Mouse (Mus musculus) heart, adult 8-10 months (tissue): Measurements from ENCODE around the gene Slc43a2. TPM values are rescaled to one million over a fixed set of nuclear protein-coding genes. Genes with fewer than 3 reads are reported as not detected.

Experiments used
- DNase-seq: peaks from one replicate; pipeline ENCODE4 v3.0.0; 2022; ENCODE audit warnings: low spot score
- total RNA-seq, 4 experiments: library from RNA; stranded (reverse); gene quantifications; 2 replicates each; pipeline ENCODE4 v1.2.4; 2022

The Slc43a2 gene
- total RNA-seq, 4 experiments from 2014 or later: 13.2 to 22.8 (median 20.1) TPM

- DNase-seq: no peak
Measured at GRCm38 (mm10) chr11:75529771-75530170, 1.7 kb upstream of the Slc43a2 start.

GRCm38 (mm10) chr11:75530325-75530724, 1.2 kb upstream of the Slc43a2 start:
- DNase-seq: peak; percentile 97

- DNase-seq: no peak
Measured at GRCm38 (mm10) chr11:75530845-75531373, 585 bp upstream of the Slc43a2 start.

GRCm38 (mm10) chr11:75532340-75533277, 1.1 kb downstream of the Slc43a2 start:
- DNase-seq: no peak

GRCm38 (mm10) chr11:75533314-75534015, 2.0 kb downstream of the Slc43a2 start:
- no peak for DNase-seq

- no peak for DNase-seq
Measured at GRCm38 (mm10) chr11:75534286-75535033, 3.0 kb downstream of the Slc43a2 start.

- DNase-seq: no peak
Measured at GRCm38 (mm10) chr11:75535106-75535795, 3.8 kb downstream of the Slc43a2 start.

GRCm38 (mm10) chr11:75536255-75537024, 4.9 kb downstream of the Slc43a2 start:
- no peak for DNase-seq

GRCm38 (mm10) chr11:75537025-75537414, 5.5 kb downstream of the Slc43a2 start:
- no peak for DNase-seq

GRCm38 (mm10) chr11:75537491-75538183, 6.1 kb downstream of the Slc43a2 start:
- no peak for DNase-seq

- DNase-seq: no peak
Measured at GRCm38 (mm10) chr11:75538184-75538969, 6.9 kb downstream of the Slc43a2 start.

GRCm38 (mm10) chr11:75538970-75539299, 7.4 kb downstream of the Slc43a2 start:
- DNase-seq: no peak

- no peak for DNase-seq
Measured at GRCm38 (mm10) chr11:75540209-75540608, 8.7 kb downstream of the Slc43a2 start.

GRCm38 (mm10) chr11:75540710-75541581, 9.5 kb downstream of the Slc43a2 start:
- no peak for DNase-seq

- DNase-seq: no peak
Measured at GRCm38 (mm10) chr11:75544713-75545112, 13.2 kb downstream of the Slc43a2 start.

- no peak for DNase-seq
Measured at GRCm38 (mm10) chr11:75546057-75546456, 14.6 kb downstream of the Slc43a2 start.

- DNase-seq: no peak
Measured at GRCm38 (mm10) chr11:75549658-75550111, 18.2 kb downstream of the Slc43a2 start.
